Mouse (Mus musculus) MEL (cell line): Measurements from ENCODE around the gene Nmrk1.

ENCODE experiments used
- CTCF ChIP-seq, 3 experiments: IDR thresholded peaks in 2 of 3; conservative IDR thresholded peaks in 1 of 3; 2 replicates each; pipeline ENCODE4 v1.5.1; 2011 to 2012; ENCODE audit warnings: low read length in 3 of 3, low read depth in 2 of 3, mild to moderate bottlenecking in 2 of 3, improper control_type of control experiment in 1 of 3, inconsistent platforms in 1 of 3, mixed read lengths in 1 of 3, moderate library complexity in 1 of 3; ENCODE audit not compliant: control insufficient read depth in 1 of 3, insufficient read depth in 1 of 3, poor library complexity in 1 of 3, severe bottlenecking in 1 of 3
- GABPA ChIP-seq: IDR thresholded peaks from 2 replicates; pipeline ENCODE4 v1.6.1; 2012; ENCODE audit warnings: low read depth, mild to moderate bottlenecking, inconsistent platforms, low read length, improper control_type of control experiment, moderate library complexity
- POLR2A ChIP-seq, 2 experiments: IDR thresholded peaks; 2 replicates each; pipeline ENCODE4 v1.6.1; 2011 to 2012; ENCODE audit warnings: low read length in 2 of 2, mild to moderate bottlenecking in 2 of 2, control low read depth in 1 of 2, improper control_type of control experiment in 1 of 2, low read depth in 1 of 2, moderate library complexity in 1 of 2; ENCODE audit not compliant: control insufficient read depth in 1 of 2, insufficient read depth in 1 of 2, poor library complexity in 1 of 2
- ZNF384 ChIP-seq: IDR thresholded peaks from 2 replicates; pipeline ENCODE4 v1.6.1; 2012; ENCODE audit warnings: low read depth, mild to moderate bottlenecking, inconsistent platforms, low read length, improper control_type of control experiment

DNA sequence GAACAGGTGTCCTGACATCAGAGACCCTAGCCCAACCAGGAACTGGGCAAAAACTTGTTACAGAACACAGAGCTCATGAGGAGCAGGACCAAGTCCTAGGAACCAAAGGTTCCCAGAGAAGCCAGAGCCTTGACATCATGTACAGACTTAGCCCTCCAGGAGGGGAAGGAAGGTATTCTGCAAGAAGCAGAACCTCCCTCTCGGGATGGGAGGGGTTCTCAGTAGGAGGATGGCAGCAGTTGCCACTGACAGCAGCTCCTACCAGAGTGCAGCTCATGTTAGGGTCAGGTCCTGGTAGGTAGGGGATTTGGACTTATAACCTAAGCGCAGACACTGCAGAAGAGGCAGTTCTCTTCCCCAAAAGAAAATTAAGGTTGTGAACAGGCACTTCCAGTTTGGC lies 7.9 kb upstream of the Nmrk1 start:
- TF ChIP-seq GABPA, result no peak
- TF ChIP-seq ZNF384, result no peak
- no peak for TF ChIP-seq POLR2A (IDR thresholded peaks at IDR 0.05; ENCODE audit: control insufficient read depth in 1 of 2, insufficient read depth in 1 of 2, low read depth in 1 of 2, low read length in 2 of 2, poor library complexity in 1 of 2)
- no peak for TF ChIP-seq CTCF (IDR thresholded peaks at IDR 0.05 in 2 of 3, conservative IDR thresholded peaks at IDR 0.05 in 1 of 3; ENCODE audit: control insufficient read depth in 1 of 3, insufficient read depth in 1 of 3, low read depth in 2 of 3, low read length in 3 of 3, poor library complexity in 1 of 3, severe bottlenecking in 1 of 3)
